Mouse (Mus musculus) bone marrow macrophage, adult 2 months (primary cell): Measurements from ENCODE around the gene P4hb.

ENCODE experiments used
- CTCF ChIP-seq: IDR thresholded peaks from 2 replicates; pipeline ENCODE4 v1.5.1; 2012; ENCODE audit warnings: low read depth, mild to moderate bottlenecking, low read length, moderate library complexity
- POLR2A ChIP-seq: IDR thresholded peaks from 2 replicates; pipeline ENCODE4 v1.6.1; 2012; ENCODE audit warnings: mild to moderate bottlenecking, low read depth, low read length, borderline replicate concordance

DNA sequence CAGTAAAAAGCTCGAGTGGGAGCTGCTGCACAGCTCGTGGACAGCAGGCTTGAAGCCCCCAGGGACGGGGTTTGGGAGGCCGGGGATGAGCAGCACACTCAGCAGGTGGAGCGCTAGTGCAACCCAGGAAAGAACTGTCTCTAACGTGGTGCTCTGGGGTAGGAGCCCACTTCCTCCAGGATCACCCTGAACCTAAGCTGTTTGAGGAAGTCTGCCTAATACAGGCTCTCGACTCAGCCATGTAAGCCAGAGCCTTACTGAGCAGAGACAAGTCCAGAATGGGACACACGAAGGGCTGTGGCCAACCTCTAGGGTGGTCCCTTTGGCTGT is 34.1 kb downstream of the P4hb start:
- no peak for TF ChIP-seq POLR2A
- TF ChIP-seq CTCF: no peak
